Mouse (Mus musculus): ENCODE measurements at regions not wholly inside any gene's neighbourhood (a gene's known extent, or its start where the extent isn't known, plus 50 kb on each side); places are given as distances from the start of the nearest gene placed in this dataset.

GRCm38 (mm10) chr19:28732998-28733397 is 53.1 kb upstream of the Glis3 start:
- DNase-seq (ENCODE audit: low read depth, low spot score) = no peak

GRCm38 (mm10) chr19:28733781-28734180 is 53.9 kb upstream of the Glis3 start:
- DNase-seq (ENCODE audit: low read depth, low spot score) = no peak

DNA sequence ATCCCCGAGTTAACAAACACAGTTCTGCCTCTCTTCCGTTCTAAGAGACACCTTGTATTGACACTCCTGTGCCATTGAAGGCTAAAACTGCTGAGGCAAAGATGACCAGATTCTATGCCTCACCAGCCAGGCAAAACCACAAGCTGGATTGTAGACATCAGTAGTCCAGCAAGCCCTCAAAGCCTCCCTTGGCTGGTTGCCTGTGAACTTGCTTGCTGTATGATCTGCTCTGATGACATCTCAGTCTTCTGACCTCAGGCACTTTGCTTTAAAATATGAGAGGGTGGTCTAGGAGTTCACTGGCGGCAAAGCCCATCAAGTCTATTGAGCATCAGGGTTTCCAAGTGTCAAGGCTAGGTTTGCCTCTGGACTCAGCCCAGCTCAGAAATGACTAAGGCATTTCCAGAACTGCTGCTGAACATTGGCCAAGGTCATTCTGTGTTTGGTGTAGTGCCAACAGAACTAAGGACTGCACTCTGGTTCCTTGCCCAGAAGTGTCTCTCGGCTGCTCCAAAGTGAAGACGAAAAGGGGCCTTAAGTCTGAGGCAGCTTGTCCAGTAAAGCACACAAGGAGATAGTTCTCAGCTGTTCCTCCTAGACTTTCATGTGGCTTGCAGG is 63.4 kb upstream of the Glis3 start:
- DNase-seq (ENCODE audit: low read depth, low spot score) = no peak

DNA sequence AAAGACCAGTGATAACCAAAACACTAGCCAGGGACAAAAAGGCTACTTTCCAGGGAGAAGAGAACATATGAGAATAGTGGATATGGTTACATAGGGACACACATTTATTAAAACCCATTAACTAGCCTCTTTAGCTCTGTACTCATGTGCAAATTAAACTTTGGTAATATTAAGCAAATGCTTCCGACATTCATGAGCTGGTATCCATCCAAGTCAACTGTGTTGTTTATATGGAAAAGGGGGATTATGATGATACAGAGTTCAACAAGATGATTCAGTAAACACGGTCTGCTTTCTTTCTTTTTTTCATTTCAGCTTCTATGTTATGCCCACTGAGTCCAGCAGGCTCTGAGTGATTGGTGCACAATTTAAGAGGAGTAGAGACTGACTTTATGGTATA is 65.2 kb upstream of the Glis3 start:
- DNase-seq (ENCODE audit: low read depth, low spot score) = no peak

- no peak for DNase-seq (ENCODE audit: low read depth, low spot score)
Observed at GRCm38 (mm10) chr19:28745534-28745933, 65.7 kb upstream of the Glis3 start.

GRCm38 (mm10) chr19:28751091-28751490 is 71.2 kb upstream of the Glis3 start:
- DNase-seq (ENCODE audit: low read depth, low spot score) = no peak

- DNase-seq (ENCODE audit: low read depth, low spot score) = peak; percentile 18
Observed at GRCm38 (mm10) chr19:28758854-28759253, 76.0 kb upstream of the Slc1a1 start.

DNA sequence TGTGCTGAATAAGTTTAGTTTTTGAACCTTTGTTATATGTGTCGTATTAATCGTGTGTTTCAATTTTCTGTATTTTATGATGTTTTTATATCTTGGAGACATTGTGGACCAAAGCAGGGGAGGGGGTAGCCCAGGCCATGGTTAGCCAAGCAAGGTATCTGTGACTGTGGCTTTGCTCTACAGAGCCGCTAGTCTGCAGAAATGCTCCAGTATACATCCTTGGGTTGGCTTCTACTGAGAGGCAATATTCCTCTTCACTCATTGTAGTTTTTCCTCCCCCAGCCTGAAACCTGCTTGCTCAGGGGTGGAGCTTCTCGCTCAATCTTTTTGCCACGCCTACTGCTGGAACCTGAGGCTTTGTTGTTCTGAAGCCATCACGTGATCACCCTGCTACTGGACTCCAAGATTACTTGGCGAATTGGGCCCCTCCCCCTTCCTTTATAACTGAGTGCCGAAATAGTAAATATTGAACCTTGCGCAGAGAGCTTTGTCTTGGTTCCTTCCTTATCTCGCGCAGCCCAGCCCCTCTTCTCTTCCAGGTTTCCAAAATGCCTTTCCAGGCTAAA is 70.0 kb upstream of the Slc1a1 start:
- DNase-seq (ENCODE audit: low read depth, low spot score) = no peak

GRCm38 (mm10) chr19:28768218-28768617 is 66.6 kb upstream of the Slc1a1 start:
- peak; percentile 33 for DNase-seq (ENCODE audit: low read depth, low spot score)

GRCm38 (mm10) chr19:28770419-28770818 is 64.4 kb upstream of the Slc1a1 start:
- no peak for DNase-seq (ENCODE audit: low read depth, low spot score)

DNA sequence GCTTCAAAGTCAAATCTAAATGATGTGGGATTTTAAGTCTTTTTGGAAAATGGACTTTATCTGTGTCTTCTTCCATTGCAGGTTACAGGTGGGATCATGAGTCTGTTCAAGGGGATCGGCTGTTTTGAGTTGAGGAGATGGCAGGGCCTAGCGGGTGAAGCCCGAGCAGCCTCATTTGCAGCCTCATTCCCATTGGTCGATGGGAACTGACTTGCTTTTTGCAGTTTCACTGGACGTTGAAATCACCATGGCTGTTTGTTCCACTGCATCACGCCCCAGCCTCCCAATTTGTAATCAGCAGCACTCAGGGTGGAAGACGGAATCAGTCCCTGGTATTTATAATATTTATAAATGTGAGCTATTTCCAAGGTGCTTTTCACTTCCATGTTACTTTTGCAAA is 63.0 kb upstream of the Slc1a1 start:
- DNase-seq (ENCODE audit: low read depth, low spot score) = no peak

DNA sequence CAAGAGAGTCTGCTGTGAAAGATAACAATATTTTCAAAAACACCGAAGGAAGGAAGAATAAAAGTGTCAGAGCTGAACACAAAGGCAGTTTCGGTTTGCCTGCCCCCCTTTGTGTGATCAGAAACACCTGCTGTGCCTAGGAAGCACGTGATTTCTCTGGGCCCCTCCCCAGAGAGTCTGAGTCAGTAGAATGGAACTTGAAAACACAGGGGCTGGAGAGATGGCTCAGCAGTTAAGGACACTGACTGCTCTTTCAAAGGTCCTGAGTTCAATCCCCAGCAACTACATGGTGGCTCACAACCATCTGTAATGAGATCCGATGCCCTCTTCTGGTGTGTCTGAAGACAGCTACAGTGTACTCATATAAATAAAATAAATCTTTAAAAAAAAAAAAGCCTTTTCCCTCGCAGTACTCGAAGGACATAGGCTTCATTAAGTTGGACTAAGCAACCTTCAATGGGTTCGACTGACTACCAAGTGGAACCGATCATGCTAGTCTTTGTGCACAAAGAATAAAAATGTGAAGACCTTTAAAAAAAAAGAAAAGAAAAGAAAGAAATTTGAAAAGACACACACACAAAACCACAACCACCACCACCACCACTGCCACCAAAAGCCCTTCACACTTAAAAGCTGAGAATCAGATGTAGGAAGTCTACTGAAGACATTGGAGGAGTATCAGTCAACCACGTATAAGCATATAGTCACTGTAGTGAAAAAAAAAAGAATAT is 61.8 kb upstream of the Slc1a1 start:
- DNase-seq (ENCODE audit: low read depth, low spot score) = no peak

DNA sequence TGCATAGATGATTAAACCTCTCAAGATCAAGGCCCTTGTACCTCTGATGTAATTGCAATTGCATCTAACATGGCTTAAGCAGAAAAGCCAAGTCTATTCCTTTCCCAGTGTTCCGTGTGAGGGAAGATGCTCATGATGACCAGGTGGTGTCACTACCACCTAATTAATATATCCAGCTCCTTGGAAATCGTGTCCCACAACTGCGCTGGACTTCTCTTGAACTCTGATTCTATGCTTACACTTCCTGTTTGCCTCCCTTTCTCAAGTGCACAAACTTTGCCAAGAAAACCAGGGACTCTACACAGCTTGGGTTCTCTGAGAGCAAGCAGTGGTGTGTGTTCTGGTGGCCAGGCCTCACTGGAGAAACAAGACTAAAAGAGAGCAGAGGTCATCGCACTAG is 58.0 kb upstream of the Slc1a1 start:
- DNase-seq (ENCODE audit: low read depth, low spot score) = no peak

GRCm38 (mm10) chr19:28777674-28778073 is 57.2 kb upstream of the Slc1a1 start:
- no peak for DNase-seq (ENCODE audit: low read depth, low spot score)

- no peak for DNase-seq (ENCODE audit: low read depth, low spot score)
Observed at GRCm38 (mm10) chr19:28778386-28778785, 56.5 kb upstream of the Slc1a1 start.

DNA sequence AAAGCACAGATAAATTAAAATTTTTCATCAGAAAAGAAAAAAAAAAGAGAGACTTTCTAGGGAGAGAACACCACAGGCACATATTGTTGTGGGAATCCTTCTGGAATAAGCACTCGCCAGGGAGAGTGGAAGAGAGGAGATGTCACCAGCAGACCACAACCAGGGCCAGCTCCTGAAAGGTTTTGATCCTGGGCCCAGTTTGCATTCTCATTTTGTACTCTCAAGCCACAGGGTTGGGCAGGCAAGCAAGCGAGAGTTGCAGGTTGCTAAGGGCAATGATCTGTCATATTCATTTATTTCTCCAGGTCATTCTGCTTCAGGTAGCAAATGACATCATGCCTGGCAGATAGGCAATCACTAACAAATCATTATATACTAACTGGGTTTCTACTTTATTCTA is 52.9 kb upstream of the Slc1a1 start:
- no peak for DNase-seq (ENCODE audit: low read depth, low spot score)

Measured in telencephalon, adult 2 months (tissue).